Mouse (Mus musculus) kidney, embryonic 15.5 days (tissue): Measurements from ENCODE around the gene Gatb. TPM values are rescaled to one million over a fixed set of nuclear protein-coding genes. Genes with fewer than 3 reads are reported as not detected.

Source experiments
- ATAC-seq: fragments of 200-750 bp; cut with Nextera tagmentation; replicated peaks from 2 replicates; pipeline ENCODE4 v1.8.0; 2017; ENCODE audit warnings: moderate TSS enrichment; ENCODE audit not compliant: low FRiP score
- H3K27ac ChIP-seq: fragments of 300-500 bp; sonication (generic); 2 replicates; pipeline ENCODE4 v1.5.1; 2015; ENCODE audit warnings: mild to moderate bottlenecking, inconsistent platforms
- H3K27me3 ChIP-seq: fragments of 300-500 bp; sonication (generic); 2 replicates; pipeline ENCODE4 v1.6.1; 2015; ENCODE audit warnings: inconsistent platforms
- H3K36me3 ChIP-seq: fragments of 300-500 bp; sonication (generic); 2 replicates; pipeline ENCODE4 v1.6.1; 2015; ENCODE audit warnings: inconsistent platforms
- H3K4me1 ChIP-seq: fragments of 300-500 bp; sonication (generic); 2 replicates; pipeline ENCODE4 v1.6.1; 2015; ENCODE audit warnings: inconsistent platforms
- H3K4me2 ChIP-seq: fragments of 300-500 bp; sonication (generic); 2 replicates; pipeline ENCODE4 v1.6.1; 2015; ENCODE audit warnings: moderate library complexity, mild to moderate bottlenecking, inconsistent platforms
- H3K4me3 ChIP-seq: fragments of 300-500 bp; sonication (generic); replicated peaks from 2 replicates; pipeline ENCODE4 v1.5.1; 2015; ENCODE audit warnings: mild to moderate bottlenecking, inconsistent platforms
- H3K9ac ChIP-seq: fragments of 300-500 bp; sonication (generic); 2 replicates; pipeline ENCODE4 v1.6.1; 2015; ENCODE audit warnings: mild to moderate bottlenecking, inconsistent platforms
- H3K9me3 ChIP-seq: fragments of 300-500 bp; sonication (generic); replicated peaks from 2 replicates; pipeline ENCODE4 v1.6.1; 2016; ENCODE audit warnings: inconsistent platforms
- WGBS: fragments of 180-500 bp; shearing (Covaris S2); methylation state at CpG from one replicate; pipeline ENCODE4 v1.1.7; 2015; ENCODE audit warnings: mixed read lengths; 5-methylcytosine and 5-hydroxymethylcytosine counted together
- polyA plus RNA-seq: library from polyadenylated mRNA; unstranded; fragments of >200 nt; fragmentation: Nextera tagmentation; extraction: Ambion mirVana; gene quantifications from 2 replicates; pipeline ENCODE4 v1.2.1, GENCODE M21; 2015

Gene Gatb
- polyA plus RNA-seq = 25.5 and 28.2 TPM in 2 replicates

DNA sequence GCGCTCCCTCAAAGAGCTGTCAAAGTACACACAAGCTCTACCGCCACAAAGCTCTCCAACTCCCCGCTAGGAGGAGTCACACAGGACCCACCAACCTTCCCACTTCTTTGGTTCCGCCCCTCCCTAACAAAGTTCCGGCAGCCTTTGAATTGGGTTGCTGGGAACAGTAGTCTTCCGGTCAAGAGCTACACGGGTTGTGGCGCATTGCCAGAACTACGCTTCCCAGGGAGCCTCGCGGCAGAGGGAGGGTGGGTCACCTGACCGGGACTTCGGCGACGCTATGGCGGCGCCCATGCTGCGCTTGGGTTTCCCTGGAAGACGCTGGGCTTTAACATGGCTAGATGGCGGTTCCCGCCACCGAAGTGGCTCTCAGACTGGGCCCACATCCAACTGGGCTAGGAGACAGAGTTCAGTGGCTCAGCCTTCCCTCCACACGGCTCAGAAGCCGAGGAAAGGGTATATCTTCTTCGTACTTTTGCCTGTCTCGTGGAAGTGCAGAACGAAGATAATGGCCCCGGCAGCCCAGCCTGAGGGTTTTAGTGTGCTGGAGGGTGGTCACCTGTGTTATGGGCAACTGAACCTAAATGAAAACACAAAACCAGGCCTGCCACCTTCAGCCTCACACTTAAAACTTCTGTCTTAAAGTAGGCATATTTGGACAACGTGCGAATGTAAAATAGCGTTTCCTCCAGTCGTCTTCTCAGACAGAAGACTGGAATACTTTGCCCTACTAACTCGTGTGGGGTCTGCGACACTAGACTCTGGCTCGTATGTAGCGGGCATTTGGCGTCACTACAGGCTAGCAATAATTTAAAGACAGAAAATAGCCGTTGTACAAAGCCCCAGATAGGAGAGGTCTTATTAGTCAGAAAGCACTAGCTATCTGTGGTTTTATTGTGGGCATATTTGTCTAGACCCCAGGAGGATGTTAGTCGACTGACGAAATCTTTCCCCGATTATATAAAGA lies at the start of gene Gatb:
Gene Gatb (plus strand): TSS at position 256 of the 967 bp plus-strand sequence.
- no peaks in the 10 kb centered on the region for H3K27me3 ChIP-seq
- peak; percentile 100 for ATAC-seq
- H3K4me2 ChIP-seq = peak within 1 kb of the TSS; percentile 83
- peak within 1 kb of the TSS; percentile 73 for H3K9ac ChIP-seq
- no peaks in the 10 kb centered on the region for H3K36me3 ChIP-seq
- H3K9me3 ChIP-seq = no peaks in the 10 kb centered on the region
- peak within 1 kb of the TSS; percentile 63 for H3K27ac ChIP-seq
- H3K4me1 ChIP-seq = peaks cover 7% of the 10 kb centered on the region; the same call in 1 of the 2 replicates
- H3K4me3 ChIP-seq = peak within 1 kb of the TSS; percentile 74
- 3% methylated on average over 41 of the region's 41 CpGs for WGBS

DNA sequence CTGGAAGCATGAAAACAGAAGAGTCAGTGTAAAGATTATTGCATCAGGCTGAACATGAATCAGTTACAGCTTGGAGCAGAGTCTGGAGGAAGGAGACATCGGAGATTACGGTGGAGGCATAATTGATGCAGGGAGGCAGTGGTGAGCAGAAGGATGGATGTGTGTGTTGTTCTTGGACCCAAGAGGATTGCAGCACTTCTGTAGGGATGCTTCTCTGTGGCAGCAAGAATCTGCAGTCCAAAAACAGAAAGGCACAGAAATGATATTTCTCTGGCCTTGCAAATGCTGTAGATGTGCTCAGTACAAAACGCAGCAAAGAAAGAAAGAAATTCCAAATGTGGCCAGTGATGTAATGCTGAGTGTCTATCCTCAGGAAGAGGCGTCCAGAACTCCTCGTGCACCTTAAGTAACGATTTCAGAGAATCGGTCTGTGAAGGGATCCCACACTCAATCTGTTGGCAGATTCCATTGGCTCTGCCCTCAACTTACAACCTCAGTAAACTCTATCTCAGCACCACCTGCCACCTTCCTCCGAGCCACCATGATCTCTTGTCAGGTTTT lies 43.2 kb upstream of the Gatb start:
- Histone ChIP-seq H3K4me2 (no peak overlapping the region), H3K4me3 (no peak overlapping the region), H3K27me3 (no peaks in the 10 kb centered on the region), H3K9me3 (no peaks in the 10 kb centered on the region), H3K36me3 (no peaks in the 10 kb centered on the region), H3K9ac (no peak overlapping the region), H3K27ac (no peak overlapping the region), H3K4me1 (peaks cover 2% of the 10 kb centered on the region)
- ATAC-seq = no peak
- 83% methylated on average over 8 of the region's 8 CpGs for WGBS

DNA sequence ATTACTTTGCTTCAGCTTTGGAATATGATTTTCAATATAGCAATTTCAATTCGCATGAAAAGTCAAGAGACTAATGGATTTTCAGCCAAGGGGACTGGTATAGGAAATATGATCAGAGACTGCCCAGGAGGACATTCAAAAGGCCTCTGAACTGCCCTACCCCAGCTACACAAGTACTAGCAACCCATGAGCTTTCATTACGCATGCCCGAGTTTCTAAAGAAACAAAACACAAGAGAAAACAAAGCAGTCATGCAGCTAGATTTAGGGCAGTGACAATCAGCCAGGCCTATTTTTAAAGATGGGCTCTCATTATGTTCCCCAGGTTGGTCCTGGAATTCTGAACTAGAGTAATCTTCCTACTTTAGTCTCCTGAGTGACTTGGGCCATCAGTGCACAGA lies 41.5 kb upstream of the Gatb start:
- Histone ChIP-seq H3K4me2 (no peak overlapping the region), H3K4me3 (no peak overlapping the region), H3K4me1 (peaks cover 8% of the 10 kb centered on the region), H3K9ac (no peak overlapping the region), H3K27ac (no peak overlapping the region), H3K36me3 (no peaks in the 10 kb centered on the region), H3K27me3 (no peaks in the 10 kb centered on the region), H3K9me3 (no peaks in the 10 kb centered on the region)
- ATAC-seq = no peak
- WGBS = 68% methylated on average over 3 of the region's 3 CpGs

DNA sequence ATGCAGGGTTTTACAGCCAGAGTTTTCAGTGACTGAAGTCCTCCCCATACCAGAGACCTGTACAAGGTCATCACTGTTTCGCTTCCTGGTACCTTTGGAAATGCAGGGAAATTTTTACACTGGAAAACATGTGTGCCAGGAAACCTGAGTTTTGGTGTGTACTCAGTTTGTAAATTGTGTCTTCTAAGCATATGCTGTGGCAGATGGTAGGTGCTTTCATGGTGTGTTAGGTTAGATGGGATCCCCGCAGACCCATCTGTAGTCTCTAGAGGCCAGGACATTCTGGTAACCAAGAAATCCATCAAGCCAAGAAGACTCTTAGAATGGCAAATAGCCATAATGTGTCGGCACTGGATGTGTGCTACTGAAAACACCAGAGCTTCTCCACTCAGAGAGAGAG lies 38.9 kb upstream of the Gatb start:
- H3K9me3 ChIP-seq = no peaks in the 10 kb centered on the region
- H3K4me1 ChIP-seq = peaks cover 8% of the 10 kb centered on the region
- H3K4me3 ChIP-seq = no peak overlapping the region
- H3K27ac ChIP-seq = no peak overlapping the region
- 82% methylated on average over 3 of the region's 3 CpGs for WGBS
- no peaks in the 10 kb centered on the region for H3K36me3 ChIP-seq
- H3K27me3 ChIP-seq = no peaks in the 10 kb centered on the region
- H3K4me2 ChIP-seq = no peak overlapping the region
- no peak for ATAC-seq
- no peak overlapping the region for H3K9ac ChIP-seq

DNA sequence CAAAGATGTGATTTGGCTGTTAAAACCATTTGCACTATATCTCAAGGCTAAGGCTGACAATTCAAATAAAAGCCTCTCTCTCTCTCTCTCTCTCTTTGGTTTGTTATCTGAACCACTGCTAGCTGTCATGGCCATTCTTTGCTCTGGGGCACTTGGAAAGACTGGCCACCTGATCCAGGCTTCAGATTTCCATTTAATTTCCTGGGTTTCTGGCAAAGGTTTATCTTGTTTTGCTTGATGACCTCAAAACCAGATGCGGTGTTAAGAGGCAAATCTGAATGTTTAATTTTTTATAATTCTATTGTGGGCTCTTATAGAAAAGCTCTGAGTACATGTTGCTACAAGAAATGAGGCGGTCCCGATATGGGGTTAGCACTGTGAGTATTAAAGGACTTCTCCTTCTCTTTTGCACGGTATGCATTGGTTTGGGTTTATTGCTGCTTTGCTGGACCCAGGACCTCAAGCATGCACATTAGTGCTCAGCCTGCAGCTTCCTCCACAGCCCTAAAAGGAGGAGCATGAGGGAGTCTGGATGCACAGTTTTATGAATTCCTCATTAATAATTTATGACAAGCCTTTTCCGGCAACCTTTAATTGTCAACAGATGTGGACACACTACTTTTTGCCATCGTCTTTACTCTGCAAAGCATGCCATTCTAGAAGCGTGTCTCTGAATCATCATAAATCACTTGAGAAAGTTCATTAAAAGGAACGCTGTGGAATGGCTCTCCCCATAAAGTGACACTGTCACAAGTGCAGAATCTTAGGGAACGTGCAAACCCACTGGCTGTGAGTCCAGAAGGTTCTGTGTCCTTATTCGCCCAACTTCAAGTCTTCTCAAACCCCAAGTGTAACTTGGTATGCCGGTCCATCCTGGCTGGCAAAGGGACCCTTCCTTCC lies 38.0 kb upstream of the Gatb start:
- Histone ChIP-seq H3K4me2 (no peak overlapping the region), H3K36me3 (no peaks in the 10 kb centered on the region), H3K4me3 (no peak overlapping the region), H3K4me1 (peaks cover 8% of the 10 kb centered on the region), H3K27ac (no peak overlapping the region), H3K9me3 (no peaks in the 10 kb centered on the region), H3K27me3 (no peaks in the 10 kb centered on the region), H3K9ac (no peak overlapping the region)
- whole genome bisulfite sequencing = 36% methylated on average over 11 of the region's 11 CpGs
- ATAC-seq = 0 out of 2 replicates have a peak, but pooled peaks have one; percentile 33

DNA sequence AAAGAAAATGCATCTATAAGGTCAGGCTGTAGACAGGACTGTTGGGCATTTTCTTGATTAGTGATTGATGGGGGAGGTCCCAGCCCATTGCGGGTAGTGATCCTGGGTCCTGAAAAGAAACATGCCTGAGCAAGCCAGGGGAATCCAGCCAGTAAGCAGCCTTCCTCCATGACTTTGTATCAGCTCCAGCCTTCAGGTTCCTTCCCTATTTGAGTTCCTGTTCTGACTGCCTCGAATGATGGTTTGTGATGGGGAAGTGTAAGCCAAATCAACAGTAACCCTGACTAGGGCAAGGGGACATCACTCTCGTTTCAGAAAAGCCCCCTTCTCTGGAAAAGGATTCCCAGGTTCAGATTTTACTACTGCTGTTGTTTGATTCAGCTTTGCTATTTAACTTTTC lies 31.2 kb upstream of the Gatb start:
- Histone ChIP-seq H3K27ac (no peak overlapping the region), H3K4me3 (no peak overlapping the region), H3K4me1 (no peaks in the 10 kb centered on the region), H3K9me3 (no peaks in the 10 kb centered on the region), H3K36me3 (no peaks in the 10 kb centered on the region), H3K4me2 (no peak overlapping the region), H3K9ac (no peak overlapping the region), H3K27me3 (no peaks in the 10 kb centered on the region)
- 71% methylated on average over 3 of the region's 3 CpGs for WGBS
- ATAC-seq = no peak

DNA sequence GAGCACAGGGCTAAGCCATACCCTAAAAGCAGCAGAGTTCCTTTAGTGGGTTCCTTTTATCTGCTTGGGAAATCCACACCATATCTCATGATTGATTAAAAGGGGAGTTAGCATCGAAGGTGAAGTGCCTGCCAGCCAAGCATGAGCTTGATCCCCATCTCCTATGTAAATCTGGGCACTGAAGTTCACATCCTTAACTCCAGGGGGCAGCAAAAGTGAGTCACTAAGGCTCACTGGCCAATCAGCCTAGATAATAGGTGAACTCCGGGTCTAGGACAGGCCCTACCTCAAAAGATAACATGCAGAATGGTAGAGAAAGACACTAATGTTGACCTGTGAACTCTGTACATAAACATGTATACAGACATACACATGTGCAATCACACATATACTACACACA lies 30.3 kb upstream of the Gatb start:
- no peak overlapping the region for H3K9ac ChIP-seq
- no peak overlapping the region for H3K4me2 ChIP-seq
- H3K27ac ChIP-seq = no peak overlapping the region
- H3K36me3 ChIP-seq = no peaks in the 10 kb centered on the region
- 54% methylated on average over 2 of the region's 2 CpGs for WGBS
- H3K9me3 ChIP-seq = no peaks in the 10 kb centered on the region
- no peaks in the 10 kb centered on the region for H3K4me1 ChIP-seq
- ATAC-seq = no peak
- H3K4me3 ChIP-seq = no peak overlapping the region
- H3K27me3 ChIP-seq = no peaks in the 10 kb centered on the region

DNA sequence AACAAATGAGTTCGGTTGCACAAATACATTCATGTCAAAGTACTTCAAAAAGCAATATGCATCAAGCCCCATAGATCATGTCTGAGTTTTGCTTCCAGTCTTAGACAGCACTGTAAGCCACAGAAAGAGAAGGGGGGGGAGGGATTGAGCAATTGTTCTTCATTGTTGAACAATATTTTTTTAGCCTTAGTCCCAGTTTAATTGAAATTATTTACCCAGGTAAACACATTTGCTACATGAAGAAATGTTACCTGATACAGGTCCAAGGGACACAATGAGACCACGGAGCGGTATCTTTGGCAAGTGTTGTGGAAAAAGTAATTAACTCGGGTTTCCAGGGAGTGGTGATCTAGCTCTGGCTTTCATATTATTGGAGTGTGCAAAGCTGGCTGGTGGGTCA lies 23.6 kb upstream of the Gatb start:
- no peaks in the 10 kb centered on the region for H3K27me3 ChIP-seq
- 56% methylated on average over 4 of the region's 4 CpGs for WGBS

DNA sequence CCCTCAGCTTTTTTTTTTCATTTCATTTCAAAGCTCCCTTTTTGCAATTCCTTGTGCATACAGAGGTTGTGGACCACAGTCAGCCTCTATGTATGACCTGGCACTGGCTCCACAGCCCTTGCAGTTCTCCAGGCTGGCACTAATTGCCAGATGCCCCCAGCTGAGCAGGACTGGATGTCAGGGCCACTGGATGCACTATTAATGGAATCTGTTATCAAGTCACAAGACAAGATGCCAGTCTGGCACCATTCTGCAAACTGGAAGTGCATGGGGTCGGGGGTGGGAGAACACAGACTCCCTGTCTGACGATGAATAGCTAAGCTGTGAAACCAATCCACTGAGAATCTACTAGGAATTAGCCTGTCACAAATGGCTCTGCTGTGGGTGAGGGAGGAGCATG lies 22.6 kb upstream of the Gatb start:
- Histone ChIP-seq H3K4me2 (no peak overlapping the region), H3K27ac (no peak overlapping the region), H3K4me1 (peaks cover 7% of the 10 kb centered on the region; the same call in 1 of the 2 replicates), H3K4me3 (no peak overlapping the region), H3K36me3 (no peaks in the 10 kb centered on the region), H3K27me3 (no peaks in the 10 kb centered on the region), H3K9ac (no peak overlapping the region), H3K9me3 (no peaks in the 10 kb centered on the region)
- ATAC-seq = no peak
- 69% methylated on average over 2 of the region's 2 CpGs for whole genome bisulfite sequencing

More for the DNA sequence above, 23.6 kb upstream of the Gatb start:
- H3K4me3 ChIP-seq = no peak overlapping the region
- no peak for ATAC-seq
- H3K9me3 ChIP-seq = no peaks in the 10 kb centered on the region
- H3K4me1 ChIP-seq = peaks cover 7% of the 10 kb centered on the region; the same call in 1 of the 2 replicates
- no peaks in the 10 kb centered on the region for H3K36me3 ChIP-seq
- no peak overlapping the region for H3K4me2 ChIP-seq
- no peak overlapping the region for H3K9ac ChIP-seq
- H3K27ac ChIP-seq = no peak overlapping the region

DNA sequence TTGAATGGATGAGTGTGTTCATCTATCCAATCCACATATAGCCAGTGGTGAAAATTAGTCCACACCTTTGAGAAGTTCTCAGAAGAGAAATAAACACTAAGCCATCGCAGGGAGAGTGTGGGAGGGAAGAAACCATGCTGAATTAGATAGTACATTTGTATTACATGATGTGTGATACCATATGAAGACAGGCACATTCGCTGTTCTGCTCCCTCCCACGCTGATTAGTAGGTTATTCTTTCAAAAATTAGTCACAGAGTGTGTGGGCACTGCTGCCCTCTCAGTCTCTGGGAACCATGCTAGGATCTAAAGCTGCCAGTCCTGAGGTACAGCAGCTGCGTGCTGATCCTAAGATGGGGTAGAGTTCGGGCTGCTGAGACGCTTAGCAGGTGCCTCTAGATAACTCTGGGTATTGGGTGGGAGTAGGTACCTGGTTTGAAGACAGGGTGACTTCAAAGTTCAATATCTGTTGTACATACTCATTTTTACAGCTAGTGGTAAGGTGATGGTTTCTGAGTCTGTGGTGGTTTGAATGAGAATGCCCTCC lies 20.1 kb upstream of the Gatb start:
- Histone ChIP-seq H3K4me1 (peaks cover 7% of the 10 kb centered on the region; the same call in 1 of the 2 replicates), H3K9me3 (no peaks in the 10 kb centered on the region), H3K4me2 (no peak overlapping the region), H3K9ac (no peak overlapping the region), H3K4me3 (no peak overlapping the region), H3K27me3 (no peaks in the 10 kb centered on the region), H3K36me3 (no peaks in the 10 kb centered on the region), H3K27ac (no peak overlapping the region)
- no peak for ATAC-seq
- WGBS = 83% methylated on average over 6 of the region's 6 CpGs

DNA sequence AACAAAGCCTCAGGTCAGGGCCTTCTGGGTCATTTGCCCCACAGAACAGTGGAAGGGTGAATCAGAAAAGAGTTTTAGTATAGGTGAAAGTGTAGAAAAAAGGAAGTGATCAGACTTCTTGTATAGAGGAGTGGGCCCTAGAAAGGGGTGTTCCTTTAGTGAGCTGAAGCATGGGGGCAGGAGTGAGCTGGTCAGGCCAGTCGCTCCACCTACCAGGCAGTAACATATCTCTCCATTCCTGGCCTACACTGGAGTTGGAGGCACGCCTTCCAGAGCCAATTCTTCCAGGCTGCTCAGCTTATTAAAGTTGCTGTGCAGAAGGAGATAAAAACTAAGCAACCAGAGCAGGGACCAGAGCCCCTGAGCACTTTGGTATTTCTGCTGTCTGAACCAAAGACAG lies 9.3 kb upstream of the Gatb start:
- Histone ChIP-seq H3K36me3 (no peaks in the 10 kb centered on the region), H3K27ac (no peak overlapping the region), H3K4me2 (no peak overlapping the region), H3K4me1 (no peaks in the 10 kb centered on the region), H3K27me3 (no peaks in the 10 kb centered on the region), H3K9ac (no peak overlapping the region), H3K4me3 (no peak overlapping the region), H3K9me3 (no peaks in the 10 kb centered on the region)
- 72% methylated on average over 2 of the region's 2 CpGs for WGBS
- no peak for ATAC-seq
